Mouse (Mus musculus) kidney, adult 18-20 months (tissue): ENCODE results near the gene Gm21969.
A peak's percentile ranks its signal among the peaks of the same experiment; 100 is the strongest.

ENCODE experiments used
- DNase-seq: peaks from one replicate; pipeline ENCODE4 v3.0.0; 2021

The Gm21969 gene

DNA sequence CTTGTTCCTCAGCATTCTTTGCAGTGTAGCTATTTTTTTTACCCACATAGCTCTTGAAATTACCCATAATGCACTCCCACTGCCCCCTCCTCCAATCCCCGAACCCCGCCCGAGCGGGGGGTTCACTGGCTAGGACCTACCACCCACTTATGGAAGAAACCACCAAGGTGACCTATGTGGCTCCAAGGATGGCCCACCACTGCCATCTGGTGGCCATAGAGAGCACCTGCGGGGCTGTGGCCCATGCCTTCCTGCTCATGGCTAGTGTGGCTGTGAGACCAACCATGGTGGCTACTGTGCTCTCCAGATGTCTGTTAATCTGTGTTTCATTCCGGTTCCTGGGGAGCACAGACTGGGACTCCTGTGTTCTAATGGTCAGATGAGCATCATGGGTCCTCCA lies 66.9 kb downstream of the Gm21969 start:
- peak; percentile 72 for DNase-seq

DNA sequence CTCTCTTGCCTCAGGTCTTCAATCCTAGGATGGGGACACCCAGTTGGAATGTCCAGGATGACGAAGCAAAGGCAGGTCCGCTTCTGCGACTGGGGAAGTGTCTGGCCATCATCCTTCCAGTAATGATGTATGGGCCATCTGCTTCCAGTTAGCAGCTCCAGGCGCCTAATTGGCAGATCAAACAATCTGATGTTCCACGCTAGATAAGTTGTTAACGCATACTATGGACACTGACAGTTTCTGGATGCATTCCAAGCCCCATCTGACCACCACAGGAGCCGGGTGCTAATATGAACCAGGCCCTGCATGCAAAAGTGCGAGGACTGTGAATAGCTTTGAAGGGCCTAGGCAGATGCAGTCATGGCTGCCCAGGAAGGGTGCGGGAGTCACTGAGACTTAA lies 72.7 kb downstream of the Gm21969 start:
- DNase-seq: no peak

DNA sequence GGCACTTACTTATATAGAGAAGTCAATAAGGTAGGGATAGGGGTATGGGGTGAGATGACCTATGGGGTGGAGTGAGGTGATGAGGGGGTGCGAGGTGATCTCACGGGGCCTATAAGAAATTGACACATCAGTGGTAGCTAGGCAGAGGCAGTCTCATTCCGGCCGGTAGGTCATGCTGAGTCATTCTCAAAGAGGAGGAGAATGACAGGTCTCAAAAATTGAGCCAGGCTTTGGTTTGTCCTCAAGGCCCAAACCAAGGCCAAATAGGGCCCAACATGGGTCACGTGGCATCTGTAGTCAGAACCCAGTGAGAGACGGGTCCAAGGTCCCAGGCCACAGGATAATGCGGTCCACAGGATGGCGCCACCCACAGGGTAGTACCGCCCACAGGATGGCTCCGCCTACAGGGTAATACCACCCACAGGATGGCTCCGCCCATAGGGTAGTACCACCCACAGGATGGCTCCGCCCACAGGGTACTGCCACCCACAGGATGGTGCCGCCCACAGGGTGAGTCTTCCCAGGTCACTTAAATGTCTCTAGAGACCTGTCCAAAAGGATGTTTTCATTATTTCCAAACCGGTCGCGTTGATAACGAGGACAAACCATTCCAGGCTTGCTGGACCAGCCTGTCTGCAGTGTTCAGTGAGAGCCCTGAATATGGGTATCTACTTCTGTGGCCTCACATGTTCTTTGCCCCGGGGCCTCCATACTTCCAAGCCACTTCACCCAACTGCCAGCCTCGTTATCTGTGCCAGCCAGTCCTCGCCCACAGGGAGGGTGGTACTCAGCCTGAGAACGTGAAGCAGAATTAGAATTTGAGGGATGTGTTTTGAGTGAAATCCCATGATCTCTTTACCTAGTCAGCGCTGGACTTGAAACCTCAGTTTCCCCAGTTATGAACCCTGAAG lies 81.0 kb downstream of the Gm21969 start:
- DNase-seq: peak; percentile 12

DNA sequence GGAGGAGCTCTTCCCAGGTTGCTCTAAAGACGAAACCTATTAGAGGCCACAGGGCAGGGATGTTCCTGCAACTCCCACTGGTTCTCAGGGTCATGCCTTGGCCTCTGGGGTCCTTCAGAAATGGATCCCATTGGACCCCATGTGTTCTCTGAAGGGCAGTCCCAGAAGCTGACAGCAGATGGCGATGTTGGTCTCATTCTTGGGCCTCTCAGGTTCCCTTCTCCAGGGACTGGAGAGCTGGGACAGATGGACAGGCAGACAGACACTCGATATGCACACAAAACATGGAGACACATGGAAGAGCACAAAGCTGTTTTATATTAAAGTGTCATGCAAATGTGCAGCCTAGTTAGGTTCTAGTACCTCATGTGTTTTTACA lies 81.6 kb downstream of the Gm21969 start:
- peak; percentile 65 for DNase-seq

DNA sequence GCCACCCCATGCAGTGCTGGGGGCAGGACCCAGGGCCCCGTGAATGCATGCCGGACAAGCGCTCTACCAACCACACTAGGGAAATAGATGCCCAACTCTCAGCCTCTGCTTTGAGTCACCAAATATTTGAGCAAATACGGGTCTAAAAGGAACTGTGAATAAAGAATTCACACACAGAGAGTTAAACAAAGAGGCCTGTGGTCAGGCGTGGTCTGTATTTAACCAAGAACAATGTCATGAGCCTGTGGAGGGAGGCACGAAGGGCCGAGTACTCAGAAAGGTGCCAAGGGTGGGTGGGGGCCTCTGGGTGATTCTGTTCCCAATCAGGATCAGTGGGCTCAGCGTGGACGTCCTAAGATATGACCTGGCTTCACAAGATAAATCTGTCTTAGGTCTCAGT lies 85.1 kb downstream of the Gm21969 start:
- DNase-seq: no peak

DNA sequence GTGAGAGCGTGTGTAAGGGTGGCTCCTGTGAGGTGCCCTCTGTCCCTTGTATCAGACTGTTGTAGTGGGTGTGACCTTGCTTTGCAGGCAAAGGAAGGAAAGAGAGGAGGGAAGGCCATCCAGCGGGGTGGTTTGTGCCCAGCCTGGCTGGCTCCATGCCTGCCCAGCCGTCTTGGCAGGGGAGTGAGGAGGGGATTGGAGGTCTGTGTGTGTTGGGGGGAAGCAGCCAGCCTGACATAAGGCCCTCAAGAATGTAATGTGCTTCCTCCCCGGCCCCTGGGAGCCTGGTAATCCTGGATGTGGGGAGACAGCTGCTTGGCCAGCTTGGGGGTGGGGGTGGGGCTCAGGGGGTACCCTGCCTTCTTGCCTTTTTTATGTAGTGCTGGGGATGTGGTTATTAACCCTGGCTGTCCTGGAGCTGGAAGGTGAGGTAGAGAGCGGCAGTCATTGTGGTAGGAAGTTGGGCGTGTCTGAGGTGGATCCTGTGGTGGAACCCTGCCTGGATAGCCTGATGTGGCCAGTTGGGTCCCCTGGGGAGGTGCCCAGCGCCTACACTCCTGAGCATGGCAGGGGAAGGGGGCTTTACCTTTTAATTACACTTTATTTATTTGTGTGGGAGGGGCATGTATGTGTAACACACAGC lies 86.8 kb downstream of the Gm21969 start:
- no peak for DNase-seq

DNA sequence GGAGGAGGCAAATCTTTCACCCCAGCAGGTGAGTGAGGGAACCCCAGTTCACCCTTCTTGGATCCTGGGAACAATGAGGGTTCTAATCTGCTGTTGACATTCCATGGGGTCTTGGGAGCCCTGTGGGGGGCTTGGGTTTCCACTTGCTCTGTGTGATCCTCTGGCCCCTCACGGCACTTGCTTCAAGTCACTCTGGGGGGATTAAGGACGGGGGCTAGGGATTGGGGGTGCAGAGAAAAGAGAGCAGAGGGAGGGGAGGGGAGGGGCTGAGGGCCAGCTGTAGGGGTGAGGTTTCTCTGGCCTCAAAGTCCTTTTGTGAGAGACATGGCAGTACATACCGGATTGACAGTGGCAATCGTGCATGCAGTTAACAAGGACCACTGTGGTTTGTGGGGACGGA lies 90.3 kb downstream of the Gm21969 start:
- DNase-seq: no peak

DNA sequence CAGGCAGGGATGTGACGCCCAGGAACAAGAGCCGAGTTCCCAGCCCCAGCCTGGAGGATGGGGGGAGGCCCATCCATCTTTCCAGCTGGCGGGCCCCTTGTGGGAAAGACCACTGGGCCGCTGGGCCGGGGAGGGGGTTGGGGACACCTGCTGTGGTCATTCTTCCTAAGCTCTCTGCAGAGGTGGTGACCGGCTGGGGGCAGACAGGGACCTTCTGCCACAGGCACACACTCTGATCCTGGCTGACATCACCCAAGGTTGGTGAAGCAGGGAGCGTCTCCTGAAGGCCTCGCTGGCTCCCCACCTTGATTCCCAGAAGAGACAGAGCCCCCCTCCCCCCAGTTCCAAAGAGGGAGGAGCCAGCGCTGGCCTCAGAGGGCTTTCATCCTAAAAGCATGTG lies 94.8 kb downstream of the Gm21969 start:
- DNase-seq: no peak

DNA sequence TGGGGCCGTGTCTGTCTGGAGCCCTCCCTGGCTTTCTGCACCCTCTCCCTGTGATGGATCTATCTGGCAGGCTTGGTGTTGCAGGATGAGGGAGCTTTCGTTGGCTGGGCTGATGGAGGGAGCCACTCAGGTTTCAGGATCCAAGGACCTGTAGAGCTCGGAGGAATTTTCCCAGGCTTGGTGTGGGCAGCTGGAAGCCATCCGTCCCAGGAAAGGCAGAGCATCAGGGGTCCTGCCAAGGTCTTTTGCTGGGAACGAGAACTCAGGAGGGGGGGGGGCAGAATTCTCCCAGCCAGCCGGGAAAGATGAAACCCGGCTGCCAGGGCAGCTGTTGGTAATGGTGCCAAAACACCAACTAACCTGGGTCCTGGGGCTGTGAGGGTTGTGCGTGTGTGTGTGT lies 95.6 kb downstream of the Gm21969 start:
- DNase-seq: no peak

DNA sequence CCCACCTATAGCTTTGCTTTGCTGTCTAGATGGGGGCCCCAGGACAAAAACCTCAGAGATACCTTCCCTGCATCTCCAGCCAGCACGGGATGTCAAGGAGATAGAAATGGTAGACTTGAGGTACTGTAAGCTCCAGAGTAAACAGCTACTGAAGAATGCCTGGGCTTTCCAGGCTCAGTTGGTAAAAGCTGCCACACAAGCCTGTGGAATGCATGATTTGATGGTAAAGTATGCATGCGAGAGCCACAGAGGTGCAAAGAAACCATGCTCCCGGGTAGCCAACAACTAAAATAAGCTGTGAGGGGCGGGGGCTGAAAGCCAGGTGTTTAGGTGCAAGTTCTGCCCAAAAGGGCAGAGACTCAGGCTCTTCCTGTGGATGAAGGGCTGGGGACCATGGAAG lies 99.9 kb downstream of the Gm21969 start:
- DNase-seq: no peak

DNA sequence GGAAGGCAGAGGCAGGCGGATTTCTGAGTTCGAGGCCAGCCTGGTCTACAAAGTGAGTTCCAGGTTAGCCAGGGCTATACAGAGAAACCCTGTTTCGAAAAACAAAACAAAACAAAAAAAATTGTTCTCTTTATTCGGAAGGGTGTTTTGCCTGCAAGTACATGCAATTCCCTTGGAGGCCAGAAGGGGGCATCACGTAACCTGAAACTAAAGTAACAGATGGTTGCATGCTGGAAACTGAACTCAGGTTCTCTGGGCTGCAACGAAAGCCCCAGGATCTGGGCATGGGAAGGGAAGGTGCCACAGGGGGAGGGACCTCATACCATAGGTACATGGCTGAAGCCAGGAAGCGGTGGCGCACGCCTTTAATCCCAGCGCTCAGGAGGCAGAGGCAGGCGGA lies 100.5 kb downstream of the Gm21969 start:
- DNase-seq: no peak

DNA sequence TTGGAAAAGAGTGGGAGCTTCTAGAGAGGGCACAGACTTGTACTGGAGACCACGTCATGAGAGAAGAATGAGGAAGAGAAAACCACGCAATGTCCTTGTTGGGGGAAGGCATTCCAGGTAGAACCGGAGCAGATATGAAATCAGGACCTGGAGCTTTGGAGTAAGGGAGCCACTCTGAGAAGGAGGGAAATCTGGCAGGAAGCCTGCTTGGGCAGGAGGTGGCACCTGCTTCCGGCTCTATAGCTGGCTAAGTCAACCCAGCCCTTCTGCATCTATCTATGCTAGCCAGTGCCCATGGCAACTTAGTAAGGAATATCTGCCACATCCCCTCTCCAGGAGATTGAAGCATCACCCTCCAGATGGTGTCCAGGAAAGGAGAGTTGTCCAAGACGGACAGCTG lies 103.0 kb downstream of the Gm21969 start:
- DNase-seq: no peak

DNA sequence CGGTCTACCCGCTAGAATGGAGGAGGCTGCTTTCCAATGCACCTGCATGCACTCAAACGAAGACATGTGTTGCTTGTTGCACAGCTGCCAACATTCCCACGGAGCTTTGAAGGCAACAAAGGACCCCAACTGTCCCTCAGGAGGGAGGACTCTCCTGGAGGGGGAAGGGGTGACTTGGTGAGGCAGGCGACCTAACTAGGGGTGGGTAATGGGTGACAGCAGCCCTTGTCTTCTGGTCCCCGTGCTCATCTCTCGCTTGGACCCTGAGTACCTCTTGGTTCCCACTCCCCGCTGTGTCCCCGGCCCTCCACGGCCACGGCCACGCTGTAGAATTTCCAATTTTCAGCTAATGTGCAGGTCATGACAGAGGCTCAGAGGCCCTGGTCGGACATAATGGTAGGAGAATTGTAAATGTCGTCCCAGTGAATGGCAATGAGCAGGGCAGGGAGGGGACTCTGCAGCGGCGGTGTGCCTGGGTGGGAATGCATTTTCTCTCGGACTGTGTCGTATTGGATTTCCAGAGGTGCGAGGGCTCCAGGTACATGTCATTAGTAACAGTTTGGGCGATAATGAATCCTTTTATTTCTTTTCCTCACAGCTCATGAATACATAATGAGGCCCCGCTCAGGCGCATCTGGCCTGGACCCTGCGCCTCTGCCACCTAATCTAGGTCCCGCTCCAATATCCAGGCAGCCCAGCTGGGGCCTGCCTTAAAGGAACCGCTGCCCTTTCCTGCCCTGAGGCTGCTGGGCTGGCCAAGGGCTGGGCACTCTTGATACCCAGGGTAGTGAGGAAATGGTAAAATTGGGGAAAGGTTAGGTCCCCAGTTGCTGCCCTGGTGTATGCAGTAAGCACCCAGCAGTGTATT lies 107.7 kb downstream of the Gm21969 start:
- no peak for DNase-seq
